Mouse (Mus musculus) cerebellum, adult 2 months (tissue): ENCODE results near the gene Samd14. TPM values are rescaled to one million over a fixed set of nuclear protein-coding genes. Genes with fewer than 3 reads are reported as not detected.

Experiments
- DNase-seq, 2 experiments: peaks; one replicate each; pipeline ENCODE4 v3.0.0; 2021
- H3K27ac ChIP-seq: fragments of 200-500 bp; 2 replicates; pipeline ENCODE4 v1.5.1; 2012; ENCODE audit warnings: low read length, control low read depth, inconsistent platforms; ENCODE audit not compliant: insufficient read depth
- H3K27me3 ChIP-seq: fragments of 200-500 bp; 2 replicates; pipeline ENCODE4 v1.6.1; 2012; ENCODE audit warnings: inconsistent platforms, mild to moderate bottlenecking, low read length, moderate library complexity; ENCODE audit not compliant: control insufficient read depth, insufficient read depth
- H3K4me1 ChIP-seq: fragments of 200-500 bp; 2 replicates; pipeline ENCODE4 v1.6.1; 2011; ENCODE audit warnings: low read length; ENCODE audit not compliant: control insufficient read depth, insufficient read depth
- H3K4me3 ChIP-seq: fragments of 200-500 bp; replicated peaks from 2 replicates; pipeline ENCODE3; 2011; ENCODE audit warnings: mild to moderate bottlenecking, low read depth, low read length, control low read depth; ENCODE audit not compliant: insufficient read depth
- CTCF ChIP-seq: fragments of 200-500 bp; IDR thresholded peaks from 2 replicates; pipeline ENCODE4 v1.5.1; 2011; ENCODE audit warnings: low read depth, mild to moderate bottlenecking, control low read depth, low read length, moderate library complexity, borderline replicate concordance; ENCODE audit not compliant: insufficient read depth
- POLR2A ChIP-seq: fragments of 200-500 bp; IDR thresholded peaks from 2 replicates; pipeline ENCODE4 v1.6.1; 2011; ENCODE audit warnings: low read length, control low read depth, borderline replicate concordance; ENCODE audit not compliant: insufficient read depth
- WGBS: fragments of 180-500 bp; shearing (Covaris S2); methylation state at CpG from one replicate; pipeline ENCODE4 v1.1.7; 2018; 5-methylcytosine and 5-hydroxymethylcytosine counted together
- polyA plus RNA-seq: library from polyadenylated mRNA; depleted of rRNA; stranded (reverse); fragments of >200 nt; gene quantifications from 2 replicates; pipeline ENCODE4 v1.2.3, GENCODE M21; 2012

The Samd14 gene
- polyA plus RNA-seq, 1 experiment, result 80.7 TPM

- Histone ChIP-seq H3K4me3 (peak within 1 kb of the TSS; percentile 97), H3K27me3 (no peaks in the 10 kb centered on the region), H3K4me1 (peaks cover 12% of the 10 kb centered on the region; the same call in 1 of the 2 replicates), H3K27ac (peak within 1 kb of the TSS; percentile 97)
- peak; percentile 95 to 96 for DNase-seq
- TF ChIP-seq POLR2A (peak; percentile 41; the same call in 1 of the 2 replicates), CTCF (peak; percentile 39; the same call in 1 of the 2 replicates)
- under 1% methylated on average over 61 of the region's 69 CpGs for WGBS
These were observed 18.7 kb upstream of the Samd14 start, which contains the start of gene Ppp1r9b for GRCm38 (mm10) chr11:94990749-94991577. TSS of gene Ppp1r9b (plus strand) at chr11:94991035.

DNA sequence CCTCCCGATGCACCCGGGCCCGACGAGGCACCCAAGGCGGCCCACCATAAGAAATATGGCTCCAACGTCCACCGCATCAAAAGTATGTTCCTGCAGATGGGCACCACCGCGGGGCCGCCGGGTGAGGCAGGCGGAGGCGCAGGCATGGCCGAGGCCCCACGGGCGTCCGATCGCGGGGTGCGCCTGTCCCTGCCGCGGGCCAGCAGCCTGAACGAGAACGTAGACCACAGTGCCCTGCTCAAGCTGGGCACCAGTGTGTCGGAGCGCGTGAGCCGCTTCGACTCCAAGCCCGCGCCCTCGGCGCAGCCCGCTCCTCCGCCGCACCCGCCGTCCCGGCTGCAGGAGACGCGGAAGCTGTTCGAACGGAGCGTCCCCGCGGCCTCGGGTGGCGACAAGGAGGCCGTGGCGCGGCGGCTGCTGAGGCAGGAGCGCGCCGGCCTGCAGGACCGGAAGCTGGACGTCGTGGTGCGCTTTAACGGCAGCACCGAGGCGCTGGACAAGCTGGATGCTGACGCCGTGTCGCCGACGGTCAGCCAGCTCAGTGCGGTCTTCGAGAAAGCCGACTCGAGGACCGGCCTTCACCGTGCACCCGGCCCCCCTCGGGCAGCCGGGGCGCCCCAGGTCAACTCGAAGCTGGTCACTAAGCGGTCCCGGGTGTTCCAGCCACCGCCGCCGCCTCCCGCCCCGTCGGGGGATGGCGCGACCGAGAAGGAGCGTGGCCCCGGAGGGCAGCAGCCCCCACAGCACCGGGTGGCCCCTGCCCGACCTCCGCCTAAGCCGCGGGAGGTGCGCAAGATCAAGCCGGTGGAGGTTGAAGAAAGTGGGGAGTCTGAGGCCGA, 17.8 kb upstream of the Samd14 start:
- under 1% methylated on average over 99 of the region's 99 CpGs for WGBS
- H3K4me3 ChIP-seq, result peak overlapping the region; percentile 82
- peak in 1 of 2 experiments; percentile 74 for DNase-seq
- H3K4me1 ChIP-seq, result peaks cover 21% of the 10 kb centered on the region; the same call in 1 of the 2 replicates
- TF ChIP-seq POLR2A (no peak), CTCF (no peak)
- H3K27me3 ChIP-seq, result no peaks in the 10 kb centered on the region
- H3K27ac ChIP-seq, result peak overlapping the region; percentile 97

DNA sequence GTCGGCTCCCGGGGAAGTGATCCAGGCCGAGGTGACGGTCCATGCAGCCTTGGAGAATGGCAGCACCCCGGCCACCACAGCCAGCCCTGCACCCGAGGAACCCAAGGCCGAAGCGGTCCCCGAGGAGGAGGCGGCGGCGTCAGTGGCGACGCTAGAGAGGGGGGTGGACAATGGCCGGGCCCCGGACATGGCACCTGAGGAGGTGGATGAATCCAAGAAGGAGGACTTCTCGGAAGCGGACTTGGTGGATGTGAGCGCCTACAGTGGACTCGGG, 17.3 kb upstream of the Samd14 start:
- H3K27me3 ChIP-seq, result no peaks in the 10 kb centered on the region
- peak overlapping the region; percentile 82 for H3K4me3 ChIP-seq
- H3K27ac ChIP-seq, result peak overlapping the region; percentile 97
- under 1% methylated on average over 20 of the region's 20 CpGs for WGBS
- peaks cover 25% of the 10 kb centered on the region for H3K4me1 ChIP-seq
- no peak for DNase-seq
- no peak for TF ChIP-seq POLR2A

DNA sequence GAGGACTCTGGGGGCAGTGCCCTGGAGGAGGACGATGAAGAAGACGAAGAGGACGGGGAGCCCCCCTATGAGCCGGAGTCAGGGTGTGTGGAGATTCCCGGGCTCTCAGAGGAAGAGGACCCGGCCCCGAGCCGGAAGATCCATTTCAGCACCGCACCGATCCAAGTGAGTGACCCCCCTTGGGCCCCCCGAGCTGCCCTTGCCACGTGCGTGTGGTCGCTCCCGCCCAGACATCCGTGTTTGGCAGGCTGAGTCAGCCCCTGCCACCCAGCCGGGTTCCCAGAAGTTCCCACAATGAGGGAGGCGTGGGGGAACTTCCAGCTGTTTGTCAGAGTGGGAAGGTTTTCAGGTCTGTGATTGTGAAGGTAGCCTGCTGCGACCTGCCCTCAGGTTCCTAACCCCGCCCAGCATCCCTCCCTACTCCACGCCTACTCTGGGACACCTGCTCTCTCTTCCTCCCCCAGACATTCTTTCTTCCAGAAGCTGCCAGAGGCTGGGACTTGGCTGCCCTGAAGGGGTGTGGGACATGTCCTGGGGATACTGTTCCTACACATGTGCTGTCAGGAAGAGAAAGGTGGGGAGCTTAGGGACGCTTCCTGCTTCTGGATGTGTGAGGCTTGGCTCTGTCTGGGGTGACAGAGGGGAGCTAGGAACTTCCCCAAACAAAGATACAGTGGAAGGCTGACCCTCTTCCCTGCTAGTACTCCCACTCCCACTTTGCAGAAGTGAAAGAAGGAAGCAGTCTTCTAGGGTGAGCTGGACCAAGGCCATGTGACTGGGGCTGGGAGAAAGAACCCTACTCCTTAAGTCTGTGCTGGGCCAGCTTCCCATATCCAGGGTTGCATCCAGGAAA, 16.7 kb upstream of the Samd14 start:
- no peak for TF ChIP-seq CTCF
- H3K4me3 ChIP-seq, result peak overlapping the region; percentile 82
- peak in 1 of 2 experiments; percentile 62 for DNase-seq
- H3K27me3 ChIP-seq, result no peaks in the 10 kb centered on the region
- H3K4me1 ChIP-seq, result peaks cover 30% of the 10 kb centered on the region
- WGBS, result under 1% methylated on average over 22 of the region's 22 CpGs
- H3K27ac ChIP-seq, result peak overlapping the region; percentile 97

- Histone ChIP-seq H3K4me3 (peak overlapping the region; percentile 82), H3K27ac (peak overlapping the region; percentile 97)
- WGBS, result 1% methylated on average over 10 of the region's 10 CpGs
These were observed 15.4 kb upstream of the Samd14 start for GRCm38 (mm10) chr11:94994208-94994814.

DNA sequence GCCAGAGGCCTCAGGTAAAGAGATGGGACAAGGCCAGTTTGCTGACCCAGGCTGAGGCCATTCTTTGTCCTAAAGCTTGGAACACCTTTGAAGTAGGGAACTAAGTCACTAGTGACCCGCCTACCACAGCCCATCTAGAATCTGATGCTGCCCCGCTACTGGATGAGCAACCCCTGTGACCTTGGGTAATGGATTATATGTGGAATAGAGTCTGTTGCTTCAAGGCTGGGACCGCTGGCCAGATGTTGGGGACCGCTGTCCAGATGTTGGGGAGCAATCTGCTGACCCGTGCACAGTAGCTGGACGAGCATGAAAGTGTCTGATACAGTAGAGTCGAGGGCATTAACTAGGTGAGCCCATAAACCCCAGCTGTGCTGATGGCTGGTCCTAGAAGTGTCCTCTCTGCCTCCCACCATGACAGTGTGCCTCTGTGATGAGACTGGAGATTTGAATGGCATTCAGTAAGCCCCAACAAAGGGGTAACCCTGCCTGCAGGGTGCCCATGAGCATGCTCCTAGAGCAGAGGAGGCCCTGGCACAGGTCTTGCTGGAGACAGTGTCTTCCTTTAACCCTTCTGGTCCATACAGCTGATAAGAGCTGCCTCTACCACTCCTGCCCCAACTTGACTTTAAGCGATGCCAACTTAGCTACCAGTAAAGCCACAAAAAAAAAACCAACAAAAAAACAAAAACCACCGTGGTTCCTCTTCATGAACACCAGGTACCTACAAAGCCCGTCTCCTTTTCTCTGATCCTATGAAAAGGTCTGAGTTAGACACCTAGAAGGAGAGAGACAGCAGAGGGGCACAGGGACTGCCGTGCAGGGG, 14.5 kb upstream of the Samd14 start:
- DNase-seq, result peak in 1 of 2 experiments; percentile 35
- H3K4me1 ChIP-seq, result peaks cover 42% of the 10 kb centered on the region
- peak overlapping the region; percentile 97; the same call in 1 of the 2 replicates for H3K27ac ChIP-seq
- TF ChIP-seq POLR2A (no peak), CTCF (no peak)
- H3K4me3 ChIP-seq, result peak overlapping the region; percentile 82
- WGBS, result 41% methylated on average over 11 of the region's 11 CpGs
- no peaks in the 10 kb centered on the region for H3K27me3 ChIP-seq

More at GRCm38 (mm10) chr11:94994208-94994814, 15.4 kb upstream of the Samd14 start:
- peak; percentile 62 to 73 for DNase-seq
- H3K4me1 ChIP-seq, result peaks cover 35% of the 10 kb centered on the region
- no peaks in the 10 kb centered on the region for H3K27me3 ChIP-seq
- TF ChIP-seq CTCF, result no peak
- no peak for TF ChIP-seq POLR2A
